Comparison of ENCODE assay signal across 19 mouse cellular contexts in genomic region chr2:53911857-53912256, GRCm38 (mm10).
DNase-seq lines count a peak whose midpoint lies in the region; ATAC-seq and TF ChIP-seq lines count a peak whose summit lies in the region.
"Had no signal": no experiment of that assay in that cellular context is flagged by ENCODE, and none has a peak within 500 bp of the region (broad histone marks: within the 10 kb centered on the region; RNA-seq: fewer than 3 reads in every experiment).

No protein-coding gene starts in this region.

- H3K4me3 ChIP-seq in liver, adult 2 months (ENCODE audit: insufficient read depth, low read depth, low read length), result no peak overlapping the region
- H3K4me3 ChIP-seq in liver, embryonic 12.5 days, result no peak overlapping the region
- H3K4me3 ChIP-seq in liver, postnatal 0 days (ENCODE audit: low read depth, low read length), result no peak overlapping the region
- no peak overlapping the region for H3K4me3 ChIP-seq in liver, embryonic 11.5 days (ENCODE audit: low read depth, low read length)

- TF ChIP-seq CTCF in liver, adult 2 months (IDR thresholded peaks at IDR 0.05; ENCODE audit: low read depth, low read length), result no peak
- TF ChIP-seq CTCF in liver, postnatal 0 days (IDR thresholded peaks at IDR 0.05; ENCODE audit: low read depth), result no peak

- no peak for TF ChIP-seq EP300 in liver, postnatal 0 days (IDR thresholded peaks at IDR 0.05; ENCODE audit: low read depth)

- ATAC-seq in liver, embryonic 12.5 days, result no peak
- peak; percentile 78 for ATAC-seq in liver, postnatal 0 days
- ATAC-seq in liver, embryonic 11.5 days (replicated peaks; ENCODE audit: low FRiP score), result no peak
- ATAC-seq: activated CD4-positive, CD25-positive, alpha-beta regulatory T cell, adult 4 months; CD4-positive, CD25-positive, alpha-beta regulatory T cell, adult 4 months; Patski had no signal

- H3K79me2 ChIP-seq in liver, adult 2 months (ENCODE audit: control insufficient read depth, insufficient read depth, low read length), result no peaks in the 10 kb centered on the region

- TF ChIP-seq POLR2A in liver, adult 2 months (IDR thresholded peaks at IDR 0.05; ENCODE audit: extremely low read depth, insufficient read depth, low read length), result no peak

- WGBS in liver, adult 2 months, result 39% methylated on average over 3 of the region's 3 CpGs
- 63% methylated on average over 3 of the region's 3 CpGs for WGBS in liver, embryonic 12.5 days (ENCODE audit: insufficient replicate concordance)
- 65% methylated on average over 3 of the region's 3 CpGs for WGBS in liver, postnatal 0 days (ENCODE audit: insufficient replicate concordance)
- 84% methylated on average over 3 of the region's 3 CpGs for WGBS in liver, embryonic 11.5 days

- DNase-seq in liver, adult 2 months (ENCODE audit: extremely low read depth, low read depth, low spot score), result peak; percentile 62
- no peak for DNase-seq in liver, postnatal 0 days
- no peak for DNase-seq in liver, embryonic 11.5 days (ENCODE audit: low spot score)
- DNase-seq: adrenal gland, adult 2 months; adrenal gland, adult 8-10 months; adrenal gland, postnatal 10 days; adrenal gland, postnatal 14 days; adrenal gland, postnatal 25 days; adrenal gland, postnatal 36 days; B cell, adult 2 months; cerebellum, adult 11 months; cerebellum, adult 11-12 months; cerebellum, adult 18-20 months had no signal

- no peaks in the 10 kb centered on the region for H3K27me3 ChIP-seq in liver, adult 2 months (ENCODE audit: control insufficient read depth, insufficient read depth, low read length)
- no peaks in the 10 kb centered on the region for H3K27me3 ChIP-seq in liver, embryonic 12.5 days (replicated peaks)
- no peaks in the 10 kb centered on the region for H3K27me3 ChIP-seq in liver, postnatal 0 days (ENCODE audit: insufficient read depth, low read length)
- no peaks in the 10 kb centered on the region for H3K27me3 ChIP-seq in liver, embryonic 11.5 days (replicated peaks; ENCODE audit: control insufficient read depth, insufficient read depth, low read length)
- H3K27me3 ChIP-seq: CH12.LX, Patski had no signal

- no peak overlapping the region for H3K27ac ChIP-seq in liver, adult 2 months (replicated peaks; ENCODE audit: insufficient read depth, low read depth, low read length)
- H3K27ac ChIP-seq in liver, embryonic 12.5 days, result no peak overlapping the region
- H3K27ac ChIP-seq in liver, postnatal 0 days (ENCODE audit: low read depth), result 0 out of 2 replicates have a peak overlapping the region, but pooled peaks have one; percentile 39
- no peak overlapping the region for H3K27ac ChIP-seq in liver, embryonic 11.5 days (ENCODE audit: low read depth, low read length)

- H3K9ac ChIP-seq in liver, adult 2 months (ENCODE audit: low read depth, low read length), result no peak overlapping the region
- H3K9ac ChIP-seq in liver, embryonic 12.5 days, result no peak overlapping the region
- no peak overlapping the region for H3K9ac ChIP-seq in liver, postnatal 0 days (replicated peaks)
- no peak overlapping the region for H3K9ac ChIP-seq in liver, embryonic 11.5 days (ENCODE audit: low read depth, low read length)

- H3K36me3 ChIP-seq in liver, adult 2 months (ENCODE audit: control insufficient read depth, insufficient read depth, low read length), result no peaks in the 10 kb centered on the region
- no peaks in the 10 kb centered on the region for H3K36me3 ChIP-seq in liver, embryonic 12.5 days
- H3K36me3 ChIP-seq in liver, postnatal 0 days (replicated peaks; ENCODE audit: insufficient read depth, low read length), result no peaks in the 10 kb centered on the region
- no peaks in the 10 kb centered on the region for H3K36me3 ChIP-seq in liver, embryonic 11.5 days (ENCODE audit: control insufficient read depth, insufficient read depth, low read length)
- H3K36me3 ChIP-seq: G1E had no signal

- no peak overlapping the region for H3K4me2 ChIP-seq in liver, embryonic 12.5 days
- H3K4me2 ChIP-seq in liver, postnatal 0 days (ENCODE audit: low read depth, low read length), result no peak overlapping the region
- no peak overlapping the region for H3K4me2 ChIP-seq in liver, embryonic 11.5 days

- H3K4me1 ChIP-seq in liver, adult 2 months (ENCODE audit: control insufficient read depth, insufficient read depth, low read length), result no peaks in the 10 kb centered on the region
- no peaks in the 10 kb centered on the region for H3K4me1 ChIP-seq in liver, embryonic 12.5 days
- H3K4me1 ChIP-seq in liver, postnatal 0 days (ENCODE audit: insufficient read depth), result no peaks in the 10 kb centered on the region
- H3K4me1 ChIP-seq in liver, embryonic 11.5 days (replicated peaks; ENCODE audit: control insufficient read depth, insufficient read depth, low read length), result no peaks in the 10 kb centered on the region

- no peaks in the 10 kb centered on the region for H3K9me3 ChIP-seq in liver, embryonic 12.5 days (replicated peaks)
- H3K9me3 ChIP-seq in liver, postnatal 0 days (ENCODE audit: low read length), result no peaks in the 10 kb centered on the region
- no peaks in the 10 kb centered on the region for H3K9me3 ChIP-seq in liver, embryonic 11.5 days (ENCODE audit: control insufficient read depth, low read length)
- H3K9me3 ChIP-seq: G1E had no signal
